Mouse (Mus musculus): ENCODE data around the gene Trib3. TPM values are rescaled to one million over a fixed set of nuclear protein-coding genes. Genes with fewer than 3 reads are reported as not detected.
"Not testable (repeated sequence)": the region's sequence is repeated elsewhere in the genome, so short reads cannot be mapped to it uniquely, and the experiment has no call there.

Trib3 gene
- polyA plus RNA-seq, 1 experiment from 2014 or later = 7.2 TPM

DNA sequence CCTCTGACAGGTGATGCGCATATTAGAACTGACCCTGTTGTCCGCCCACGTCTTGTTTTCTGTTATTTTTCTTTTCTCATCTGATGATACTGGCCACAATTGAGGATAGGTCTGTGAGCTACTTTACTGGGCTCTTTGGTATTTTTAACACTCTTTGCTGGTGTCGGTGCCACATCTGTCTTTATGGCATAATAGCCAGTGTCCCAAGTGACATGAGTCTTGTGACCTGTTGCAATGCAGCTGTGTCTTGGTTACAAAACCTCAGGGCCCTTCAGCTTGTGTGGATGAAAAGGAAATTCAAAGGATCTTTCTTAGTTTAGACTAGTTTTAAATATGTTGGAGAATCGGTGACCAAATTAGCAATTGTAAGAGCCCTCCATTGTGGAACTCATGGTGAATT, 49.3 kb downstream of the Trib3 start:
- H3K4me3 ChIP-seq = peak overlapping the region; percentile 92
- ATAC-seq = no peak
- H3K9ac ChIP-seq = peak overlapping the region; percentile 96
- no peaks in the 10 kb centered on the region for H3K27me3 ChIP-seq (replicated peaks)
- peaks cover 44% of the 10 kb centered on the region for H3K4me1 ChIP-seq
- 40% methylated on average over 5 of the region's 5 CpGs for WGBS (ENCODE audit: insufficient replicate concordance)
- 0 out of 2 replicates have a peak, but pooled peaks cover 5% of the 10 kb centered on the region for H3K36me3 ChIP-seq
- peak overlapping the region; percentile 90; the same call in 1 of the 2 replicates for H3K27ac ChIP-seq
- no peaks in the 10 kb centered on the region for H3K9me3 ChIP-seq (replicated peaks)
- peak overlapping the region; percentile 88 for H3K4me2 ChIP-seq

- under 1% methylated on average over 70 of the region's 70 CpGs for WGBS (ENCODE audit: insufficient replicate concordance)
- peak within 1 kb of the TSS; percentile 96 for H3K9ac ChIP-seq
- H3K27ac ChIP-seq = peak within 1 kb of the TSS; percentile 90
- peak within 1 kb of the TSS; percentile 92 for H3K4me3 ChIP-seq
- no peaks in the 10 kb centered on the region for H3K9me3 ChIP-seq (replicated peaks)
- H3K4me2 ChIP-seq = peak within 1 kb of the TSS; percentile 88
- 0 out of 2 replicates have a peak, but pooled peaks cover 5% of the 10 kb centered on the region for H3K36me3 ChIP-seq
- peaks cover 44% of the 10 kb centered on the region for H3K4me1 ChIP-seq
- peak; percentile 98 for ATAC-seq
- H3K27me3 ChIP-seq (replicated peaks) = no peaks in the 10 kb centered on the region
These were observed 49.9 kb downstream of the Trib3 start, which contains the start of gene Tbc1d20 for GRCm38 (mm10) chr2:152293727-152294475. Gene Tbc1d20, plus strand, starts transcription at chr2:152293828.

GRCm38 (mm10) chr2:152293179-152293726, 50.6 kb downstream of the Trib3 start:
- peak overlapping the region; percentile 90; the same call in 1 of the 2 replicates for H3K27ac ChIP-seq
- peak; percentile 60 for ATAC-seq
- peak overlapping the region; percentile 88 for H3K4me2 ChIP-seq
- H3K4me3 ChIP-seq = peak overlapping the region; percentile 92
- H3K9ac ChIP-seq = peak overlapping the region; percentile 96
- peaks cover 39% of the 10 kb centered on the region for H3K4me1 ChIP-seq
- no peaks in the 10 kb centered on the region for H3K9me3 ChIP-seq (replicated peaks)
- 1% methylated on average over 15 of the region's 15 CpGs for whole genome bisulfite sequencing (ENCODE audit: insufficient replicate concordance)
- H3K27me3 ChIP-seq (replicated peaks) = no peaks in the 10 kb centered on the region
- H3K36me3 ChIP-seq = peaks cover 10% of the 10 kb centered on the region; the same call in 1 of the 2 replicates

DNA sequence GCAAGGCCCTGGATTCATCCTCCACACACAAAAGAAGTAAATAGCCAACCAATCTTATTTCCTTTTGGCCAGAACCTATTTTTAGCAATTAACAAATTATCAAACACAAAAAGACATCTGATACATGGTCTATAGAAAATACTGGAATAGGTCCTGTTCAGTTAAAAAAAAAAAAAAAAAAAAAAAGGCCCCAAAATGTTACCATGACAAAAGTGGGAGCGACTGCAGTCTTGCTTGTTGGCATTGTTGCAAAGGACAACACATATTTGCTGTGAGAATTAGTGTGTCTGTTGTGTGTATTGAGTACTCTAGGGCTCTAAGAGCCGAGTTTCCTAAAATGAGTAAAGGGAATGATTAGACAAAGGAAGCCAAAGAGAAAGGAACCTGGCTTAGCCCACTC, 51.4 kb downstream of the Trib3 start:
- WGBS (ENCODE audit: insufficient replicate concordance) = 76% methylated on average over 2 of the region's 2 CpGs
- peaks cover 13% of the 10 kb centered on the region; the same call in 1 of the 2 replicates for H3K36me3 ChIP-seq
- no peak overlapping the region for H3K4me2 ChIP-seq
- H3K4me3 ChIP-seq = no peak overlapping the region
- H3K4me1 ChIP-seq = peaks cover 31% of the 10 kb centered on the region
- no peak overlapping the region for H3K27ac ChIP-seq
- ATAC-seq = no peak
- H3K9ac ChIP-seq = no peak overlapping the region
- no peaks in the 10 kb centered on the region for H3K27me3 ChIP-seq (replicated peaks)
- H3K9me3 ChIP-seq (replicated peaks) = no peaks in the 10 kb centered on the region

DNA sequence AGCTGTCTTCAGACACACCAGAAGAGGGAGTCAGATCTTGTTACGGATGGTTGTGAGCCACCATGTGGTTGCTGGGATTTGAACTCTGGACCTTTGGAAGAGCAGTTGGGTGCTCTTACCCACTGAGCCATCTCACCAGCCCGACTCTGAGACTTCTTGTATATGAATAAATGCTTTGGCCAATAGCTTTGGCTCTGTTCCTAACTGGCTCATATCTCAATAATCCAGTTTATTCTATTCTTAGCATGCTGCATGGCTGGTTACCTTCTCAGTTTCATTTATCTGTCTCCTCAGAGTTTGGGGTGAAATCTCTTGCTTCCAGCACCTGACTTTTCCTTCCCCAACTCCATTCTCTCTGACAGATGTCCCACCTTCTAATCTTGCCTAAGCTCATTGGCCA, 54.2 kb downstream of the Trib3 start:
- H3K36me3 ChIP-seq = peaks cover 29% of the 10 kb centered on the region
- H3K4me3 ChIP-seq; H3K27ac ChIP-seq; H3K9ac ChIP-seq; H3K9me3 ChIP-seq (replicated peaks); ATAC-seq; H3K4me2 ChIP-seq; H3K27me3 ChIP-seq (replicated peaks): not testable (repeated sequence)
- H3K4me1 ChIP-seq = peaks cover 11% of the 10 kb centered on the region
- WGBS (ENCODE audit: insufficient replicate concordance) = 78% methylated on average over 2 of the region's 2 CpGs

DNA sequence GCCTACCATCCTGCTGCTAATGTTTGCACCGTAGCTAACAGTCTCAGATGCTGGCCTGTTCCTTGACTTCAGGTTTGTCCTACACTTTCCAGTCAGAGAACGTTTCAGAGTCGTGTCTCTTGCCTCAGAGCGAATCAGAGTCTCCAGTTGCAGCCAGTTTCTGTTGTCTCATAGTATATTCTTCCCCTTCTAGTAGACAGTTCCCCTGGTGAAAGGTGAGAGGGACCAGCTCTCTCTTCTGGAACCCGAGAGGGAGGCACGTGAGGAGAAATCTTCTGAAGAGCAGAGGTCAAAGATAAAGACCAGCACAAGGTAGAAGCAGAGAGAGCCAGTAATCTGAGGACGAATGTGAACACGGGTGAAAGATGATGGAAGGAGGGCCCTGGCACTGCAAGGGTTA, 55.8 kb downstream of the Trib3 start:
- no peak overlapping the region for H3K27ac ChIP-seq
- H3K9ac ChIP-seq = no peak overlapping the region
- H3K36me3 ChIP-seq = peaks cover 44% of the 10 kb centered on the region
- H3K4me2 ChIP-seq = no peak overlapping the region
- peaks cover 3% of the 10 kb centered on the region for H3K4me1 ChIP-seq
- 75% methylated on average over 8 of the region's 8 CpGs for WGBS (ENCODE audit: insufficient replicate concordance)
- no peak for ATAC-seq
- H3K4me3 ChIP-seq = no peak overlapping the region
- H3K27me3 ChIP-seq (replicated peaks) = no peaks in the 10 kb centered on the region
- H3K9me3 ChIP-seq (replicated peaks) = no peaks in the 10 kb centered on the region

DNA sequence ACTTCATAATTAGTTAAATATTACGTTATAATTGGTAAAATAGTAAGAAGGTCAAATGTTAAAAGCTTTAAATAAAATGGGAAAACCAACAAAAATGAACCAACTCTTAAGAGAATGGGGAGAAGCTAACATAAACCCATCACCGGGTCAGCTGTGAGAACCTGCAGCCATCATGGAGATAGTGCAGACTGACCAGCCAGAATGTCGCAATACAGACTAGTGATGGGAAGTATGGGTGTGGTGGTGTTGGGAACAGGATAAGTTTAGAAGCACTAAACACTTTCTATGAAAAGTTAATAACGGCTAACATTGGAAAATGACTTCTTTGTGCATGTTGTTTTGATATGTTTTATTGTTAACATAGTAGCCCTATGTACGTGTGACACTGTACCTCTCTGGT, 56.3 kb downstream of the Trib3 start:
- no peaks in the 10 kb centered on the region for H3K9me3 ChIP-seq (replicated peaks)
- H3K4me3 ChIP-seq = no peak overlapping the region
- WGBS (ENCODE audit: insufficient replicate concordance) = 81% methylated on average over 5 of the region's 5 CpGs
- no peaks in the 10 kb centered on the region for H3K27me3 ChIP-seq (replicated peaks)
- H3K27ac ChIP-seq = no peak overlapping the region
- H3K36me3 ChIP-seq = peaks cover 49% of the 10 kb centered on the region
- no peak for ATAC-seq
- H3K4me1 ChIP-seq = no peaks in the 10 kb centered on the region
- H3K4me2 ChIP-seq = no peak overlapping the region
- H3K9ac ChIP-seq = no peak overlapping the region

Other genes with a start within 250 kb of the Trib3 start
- gene Srxn1, start 238.5 kb downstream of the Trib3 start, polyA plus RNA-seq (2016; fragmentation: Nextera tagmentation; extraction: Ambion mirVana) = 23.1 and 27.2 TPM in 2 replicates
- gene Tcf15, start 200.5 kb downstream of the Trib3 start, polyA plus RNA-seq (2016; fragmentation: Nextera tagmentation; extraction: Ambion mirVana) = 0.42 and 0.94 TPM in 2 replicates
- 44.0 and 48.8 TPM in 2 replicates for gene Csnk2a1, start 117.2 kb downstream of the Trib3 start, polyA plus RNA-seq (2016; fragmentation: Nextera tagmentation; extraction: Ambion mirVana)
- gene Tbc1d20, start 50.2 kb downstream of the Trib3 start, polyA plus RNA-seq (2016; fragmentation: Nextera tagmentation; extraction: Ambion mirVana) = 17.9 and 18.4 TPM in 2 replicates
- 67.4 and 69.6 TPM in 2 replicates for gene Rbck1, start 11.4 kb downstream of the Trib3 start, polyA plus RNA-seq (2016; fragmentation: Nextera tagmentation; extraction: Ambion mirVana)
- gene Nrsn2, start 32.6 kb upstream of the Trib3 start, polyA plus RNA-seq (2016; fragmentation: Nextera tagmentation; extraction: Ambion mirVana) = 0.08 TPM in 1 of 2 replicates, not detected in the other
- 3.5 and 3.7 TPM in 2 replicates for gene Sox12, start 54.0 kb upstream of the Trib3 start, polyA plus RNA-seq (2016; fragmentation: Nextera tagmentation; extraction: Ambion mirVana)
- gene Zcchc3, start 71.0 kb upstream of the Trib3 start, polyA plus RNA-seq (2016; fragmentation: Nextera tagmentation; extraction: Ambion mirVana) = 29.4 and 29.7 TPM in 2 replicates
- 0.27 and 0.35 TPM in 2 replicates for gene 6820408C15Rik, start 71.6 kb upstream of the Trib3 start, polyA plus RNA-seq (2016; fragmentation: Nextera tagmentation; extraction: Ambion mirVana)
- gene Defb23, start 120.6 kb upstream of the Trib3 start, polyA plus RNA-seq (2016; fragmentation: Nextera tagmentation; extraction: Ambion mirVana) = not detected in 2 replicates
- not detected in 2 replicates for gene Defb20, start 133.0 kb upstream of the Trib3 start, polyA plus RNA-seq (2016; fragmentation: Nextera tagmentation; extraction: Ambion mirVana)
- gene Defb22, start 146.1 kb upstream of the Trib3 start, polyA plus RNA-seq (2016; fragmentation: Nextera tagmentation; extraction: Ambion mirVana) = not detected in 2 replicates
- gene Defb26, start 167.7 kb upstream of the Trib3 start, polyA plus RNA-seq (2016; fragmentation: Nextera tagmentation; extraction: Ambion mirVana) = not detected in 2 replicates
- not detected in 2 replicates for gene Defb28, start 174.2 kb upstream of the Trib3 start, polyA plus RNA-seq (2016; fragmentation: Nextera tagmentation; extraction: Ambion mirVana)
- not detected in 2 replicates for gene Defb29, start 196.1 kb upstream of the Trib3 start, polyA plus RNA-seq (2016; fragmentation: Nextera tagmentation; extraction: Ambion mirVana)
- gene Gm17416, start 225.3 kb upstream of the Trib3 start, polyA plus RNA-seq (2016; fragmentation: Nextera tagmentation; extraction: Ambion mirVana) = not detected in 2 replicates
- gene Defb21, start 228.7 kb upstream of the Trib3 start, polyA plus RNA-seq (2016; fragmentation: Nextera tagmentation; extraction: Ambion mirVana) = not detected in 2 replicates
- gene Defb19, start 236.3 kb upstream of the Trib3 start, polyA plus RNA-seq (2016; fragmentation: Nextera tagmentation; extraction: Ambion mirVana) = not detected in 2 replicates